Mouse (Mus musculus): Measurements from ENCODE around the gene Lrriq4. TPM values are rescaled to one million over a fixed set of nuclear protein-coding genes. Genes with fewer than 3 reads are reported as not detected.
"Not testable (repeated sequence)": the region's sequence is repeated elsewhere in the genome, so short reads cannot be mapped to it uniquely, and the experiment has no call there.

The Lrriq4 gene
- total RNA-seq, 2 experiments from 2014 or later = not detected

GRCm38 (mm10) chr3:30683190-30683589 is 38.9 kb downstream of the Lrriq4 start:
- no peak for DNase-seq (ENCODE audit: low spot score)

DNA sequence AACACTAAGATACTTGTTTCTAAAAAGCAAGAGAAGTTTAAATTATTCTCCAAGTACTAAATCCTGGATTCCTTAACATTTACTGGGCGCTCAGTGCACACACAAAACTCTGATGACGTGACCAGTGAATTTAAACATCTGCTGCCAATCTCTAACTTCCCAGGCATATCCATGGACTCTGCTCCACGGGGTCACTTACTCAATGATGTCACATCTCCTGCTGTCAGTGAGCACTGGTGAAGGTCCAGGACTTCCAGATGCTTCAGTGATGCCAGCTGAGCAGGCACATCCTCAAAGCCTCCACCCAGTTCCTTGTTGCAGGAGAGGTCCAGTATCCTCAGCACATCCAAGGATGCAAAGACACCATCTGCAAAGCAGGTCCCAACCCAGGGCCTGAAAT is 42.9 kb downstream of the Lrriq4 start:
- no peak for DNase-seq (ENCODE audit: low spot score)

GRCm38 (mm10) chr3:30690976-30691375 is 46.7 kb downstream of the Lrriq4 start:
- DNase-seq (ENCODE audit: low spot score) = no peak

GRCm38 (mm10) chr3:30695661-30696060 is 51.4 kb downstream of the Lrriq4 start:
- no peak for DNase-seq (ENCODE audit: low spot score)

- DNase-seq (ENCODE audit: low spot score) = peak; percentile 48
Observed at GRCm38 (mm10) chr3:30696346-30696745, 52.0 kb downstream of the Lrriq4 start.

GRCm38 (mm10) chr3:30697891-30698290 is 53.6 kb downstream of the Lrriq4 start:
- no peak for DNase-seq (ENCODE audit: low spot score)

DNA sequence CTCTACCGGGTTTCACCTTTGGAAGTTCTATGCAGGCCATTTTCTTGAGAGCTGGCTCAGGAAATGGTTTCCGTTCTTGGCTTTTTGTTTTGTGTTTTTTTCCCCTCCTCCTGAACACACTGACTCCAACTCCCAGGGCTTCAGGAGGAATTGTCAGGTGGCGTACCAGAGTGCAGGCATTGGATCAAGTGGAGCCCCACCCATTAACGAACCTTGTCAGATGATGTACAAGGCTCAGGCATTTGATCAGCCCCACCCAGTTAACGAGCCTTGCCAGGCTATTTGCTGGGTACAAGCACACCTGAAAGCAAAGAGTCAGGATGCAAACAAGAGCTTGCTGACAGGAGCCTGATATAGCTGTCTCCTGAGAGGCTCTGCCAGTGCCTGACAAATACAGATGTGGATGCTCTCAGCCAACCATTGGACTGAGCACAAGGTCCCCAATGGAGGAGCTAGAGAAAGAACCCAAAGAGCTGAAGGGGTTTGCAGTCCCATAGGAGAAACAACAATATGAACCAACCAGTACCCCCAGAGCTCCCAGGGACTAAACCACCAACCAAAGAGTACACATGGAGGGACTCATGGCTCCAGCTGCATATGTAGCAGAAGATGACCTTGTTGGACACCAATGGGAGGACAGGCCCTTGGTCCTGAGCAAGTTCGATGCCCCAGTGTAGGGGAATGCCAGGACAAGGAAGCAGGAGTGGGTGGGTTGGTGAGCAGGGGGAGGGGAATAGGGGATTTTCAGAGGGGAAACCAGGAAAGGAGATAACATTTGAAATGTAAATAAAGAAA is 55.6 kb downstream of the Lrriq4 start, which contains the start of gene Lrrc31:
Lrrc31 (minus strand) TSS at position 133 of the 795 bp plus-strand sequence.
- DNase-seq (ENCODE audit: low spot score) = not testable (repeated sequence)

- DNase-seq (ENCODE audit: low spot score) = no peak
Observed at GRCm38 (mm10) chr3:30705977-30706376, 61.7 kb downstream of the Lrriq4 start.

- DNase-seq (ENCODE audit: low spot score) = no peak
Observed at GRCm38 (mm10) chr3:30706614-30707276, 62.4 kb downstream of the Lrriq4 start.

DNA sequence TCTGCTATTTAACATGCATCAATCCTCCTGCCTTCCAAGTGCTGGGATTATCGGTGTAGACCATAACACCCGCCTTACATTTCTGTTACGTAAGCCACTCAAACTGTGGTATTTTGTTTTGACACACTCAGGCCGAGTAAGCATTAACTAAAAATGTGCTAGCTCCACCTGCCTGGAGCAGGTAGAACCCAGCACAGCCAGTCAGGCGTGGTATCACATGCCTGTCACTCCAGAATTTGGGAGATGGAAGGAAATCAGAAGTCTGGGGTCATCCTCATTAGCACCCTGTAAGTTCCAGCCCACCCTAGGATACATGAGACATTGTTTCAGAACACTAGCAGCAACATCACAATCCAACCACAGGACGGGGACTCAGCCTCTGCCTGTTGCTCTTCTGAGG is 65.9 kb downstream of the Lrriq4 start:
- DNase-seq (ENCODE audit: low spot score) = no peak

DNA sequence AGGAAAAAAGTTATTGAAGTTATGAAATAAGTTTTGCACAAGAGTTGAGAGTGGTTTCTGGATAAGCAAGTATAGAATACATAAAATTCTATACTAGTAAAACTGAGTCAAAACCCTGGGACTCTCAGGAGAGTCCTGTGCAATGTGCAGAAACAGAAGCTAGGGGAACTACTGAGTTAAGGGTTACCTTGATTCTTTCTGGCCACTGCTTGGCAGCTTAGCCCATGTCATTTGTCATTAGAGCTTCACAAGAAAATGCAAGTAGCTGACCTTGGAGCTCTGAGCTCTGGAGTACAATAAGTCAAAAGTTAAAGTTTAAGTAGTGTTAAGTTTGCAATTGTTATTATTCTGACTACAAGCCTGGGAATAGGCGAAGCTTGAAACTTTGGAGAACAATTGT is 69.0 kb downstream of the Lrriq4 start:
- no peak for DNase-seq (ENCODE audit: low spot score)

GRCm38 (mm10) chr3:30718649-30719048 is 74.3 kb downstream of the Lrriq4 start:
- no peak for DNase-seq (ENCODE audit: low spot score)

Other genes starting within 250 kb of the Lrriq4 start
- gene Mecom, start 96.5 kb upstream of the Lrriq4 start, total RNA-seq (2021) = 1 to 10 TPM; 4.2 to 6.1 TPM
- not detected for gene Actrt3, start 44.6 kb upstream of the Lrriq4 start, total RNA-seq (2021)
- gene Mynn, start 42.4 kb upstream of the Lrriq4 start, total RNA-seq (2021) = 10 to 100 TPM; 12.4 to 14.1 TPM
- not detected for gene Lrrc34, start 3.4 kb downstream of the Lrriq4 start, total RNA-seq (2021)
- gene Lrrc31, start 55.3 kb downstream of the Lrriq4 start, total RNA-seq (2021) = not detected
- not detected for gene Samd7, start 101.8 kb downstream of the Lrriq4 start, total RNA-seq (2021)
- gene Sec62, start 148.4 kb downstream of the Lrriq4 start, total RNA-seq (2021) = 10 to 100 TPM; 36.9 to 39.0 TPM
- under 1 TPM; 0.84 to 0.88 TPM for gene Gpr160, start 211.4 kb downstream of the Lrriq4 start, total RNA-seq (2021)